Mouse (Mus musculus): ENCODE measurements around the gene Plppr5. TPM values are rescaled to one million over a fixed set of nuclear protein-coding genes. Genes with fewer than 3 reads are reported as not detected.

The Plppr5 gene
- total RNA-seq, 2 experiments from 2014 or later: 1.0 TPM

DNA sequence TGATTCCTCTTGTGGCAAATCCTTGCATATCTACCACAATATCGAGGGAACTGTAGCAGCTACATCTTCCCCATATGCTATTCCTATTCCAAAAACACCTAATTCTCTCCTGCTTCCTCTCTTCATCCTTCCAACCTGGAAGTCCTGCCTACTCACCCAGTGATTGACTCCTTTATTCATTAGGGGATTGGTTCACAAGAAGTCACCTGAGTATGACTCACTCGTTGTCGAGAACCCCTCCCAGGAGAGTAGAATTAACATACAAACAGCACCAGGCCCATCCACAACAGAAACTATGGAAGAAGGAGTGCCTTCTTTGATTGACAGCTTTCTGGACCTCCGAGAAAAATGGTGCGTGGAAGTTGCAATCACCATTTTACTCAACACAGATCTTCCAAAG, 121.7 kb downstream of the Plppr5 start:
- no peak for DNase-seq

DNA sequence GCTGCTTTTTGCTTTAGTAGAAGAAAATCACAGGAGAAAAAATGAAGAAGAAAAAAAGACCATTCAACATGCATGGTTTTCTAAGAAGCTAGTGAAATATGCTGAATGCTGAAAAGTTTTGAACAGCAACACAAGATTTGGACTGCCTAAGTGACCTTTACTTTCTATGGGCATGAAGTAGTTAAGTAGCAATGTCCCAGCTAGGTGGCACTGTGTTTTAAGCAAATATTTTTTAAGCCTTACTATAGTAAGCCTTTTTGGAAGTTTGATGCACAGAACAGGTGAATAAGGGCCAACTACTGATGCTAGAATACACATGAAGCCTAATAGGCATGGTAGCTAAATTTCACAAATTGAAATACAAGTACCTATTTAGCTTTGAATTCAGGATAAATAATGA, 134.2 kb downstream of the Plppr5 start:
- no peak for DNase-seq

DNA sequence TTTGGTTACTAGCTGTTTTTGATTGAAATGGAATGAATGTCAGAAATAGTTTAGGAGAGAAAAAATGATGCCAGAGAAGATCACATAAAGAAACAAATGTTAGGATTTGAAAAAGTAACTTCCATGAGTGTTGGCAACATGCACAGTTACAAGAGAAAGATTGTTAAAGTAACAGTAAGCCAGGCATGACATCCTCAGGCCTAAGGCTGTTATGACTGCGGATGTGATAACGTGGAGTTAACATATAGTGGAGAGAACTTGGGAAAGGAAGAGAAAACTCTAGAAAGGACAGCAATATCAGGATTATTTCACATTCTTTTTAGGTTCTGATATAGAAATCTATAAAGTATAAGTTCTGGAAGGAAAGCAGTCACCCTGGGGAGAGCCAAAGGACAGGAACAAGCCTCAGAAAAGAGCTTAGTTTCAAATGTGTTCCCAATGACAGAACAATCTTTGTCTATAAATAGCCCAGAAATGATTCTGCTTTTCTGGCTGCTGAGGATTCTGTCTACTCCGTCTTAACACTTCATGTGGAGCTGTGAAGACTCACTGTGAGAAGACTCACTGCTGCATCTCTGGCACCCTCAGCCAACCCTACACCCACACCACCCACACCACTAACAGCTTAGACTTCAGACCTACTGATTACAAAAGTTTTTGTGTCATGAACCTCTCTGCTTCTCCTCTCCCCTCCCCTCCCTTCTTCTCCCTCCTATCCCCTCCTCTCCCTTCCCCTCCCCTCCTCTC, 142.1 kb downstream of the Plppr5 start:
- DNase-seq: no peak

DNA sequence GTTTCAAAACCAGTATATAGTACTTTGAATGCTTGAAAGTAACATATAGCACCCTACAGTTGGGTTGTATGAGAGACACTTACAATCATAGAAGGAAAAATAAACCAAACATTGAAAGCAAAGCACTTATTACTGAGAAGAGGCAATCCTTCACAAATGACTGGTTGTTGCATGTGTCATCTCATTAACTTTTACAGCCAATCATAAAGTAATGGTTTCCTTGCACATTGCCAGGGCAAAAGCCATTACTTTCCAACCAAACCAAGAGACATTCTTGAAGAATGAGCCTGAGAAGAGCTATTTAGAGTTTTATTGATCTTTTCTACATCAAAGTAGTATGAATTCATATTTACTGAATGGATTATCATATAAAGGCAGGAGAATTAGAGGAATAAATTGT, 148.8 kb downstream of the Plppr5 start:
- no peak for DNase-seq

DNA sequence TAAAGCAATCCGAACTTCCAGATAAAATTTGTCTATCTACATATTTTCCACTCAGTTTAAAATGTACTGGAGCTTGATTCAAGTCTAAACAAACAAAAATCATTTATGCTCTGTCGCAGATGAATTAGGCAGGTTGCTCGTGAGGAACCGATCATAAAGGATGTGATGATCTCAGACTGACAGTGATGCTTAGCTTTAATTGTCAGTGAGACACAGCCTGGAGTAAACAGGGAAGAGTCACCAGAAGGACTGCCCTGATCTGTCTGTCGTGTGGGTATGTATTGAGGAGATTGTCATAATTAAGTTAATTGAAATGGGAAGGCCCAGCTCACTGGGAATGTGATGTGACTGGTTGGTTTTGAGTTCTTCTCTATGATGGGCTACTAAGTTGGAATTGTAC, 149.9 kb downstream of the Plppr5 start:
- DNase-seq: no peak

DNA sequence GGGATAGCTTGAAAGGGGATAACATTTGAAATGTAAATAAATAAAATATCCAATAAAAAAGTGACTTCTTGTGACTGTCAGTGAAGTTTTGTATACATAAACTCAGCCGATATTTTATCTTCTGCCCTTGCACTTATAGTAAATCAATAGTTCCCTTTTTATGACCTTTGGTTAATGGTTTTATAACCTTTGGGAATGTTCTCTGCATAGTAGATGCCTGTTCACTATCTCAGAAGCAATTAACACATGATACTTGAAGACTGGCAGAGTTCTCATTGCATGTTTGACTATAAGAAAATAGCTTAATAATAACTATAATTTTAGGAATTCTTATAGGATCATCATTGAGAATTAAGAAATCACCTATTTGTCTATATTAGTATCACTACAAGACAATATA, 150.9 kb downstream of the Plppr5 start:
- no peak for DNase-seq

DNA sequence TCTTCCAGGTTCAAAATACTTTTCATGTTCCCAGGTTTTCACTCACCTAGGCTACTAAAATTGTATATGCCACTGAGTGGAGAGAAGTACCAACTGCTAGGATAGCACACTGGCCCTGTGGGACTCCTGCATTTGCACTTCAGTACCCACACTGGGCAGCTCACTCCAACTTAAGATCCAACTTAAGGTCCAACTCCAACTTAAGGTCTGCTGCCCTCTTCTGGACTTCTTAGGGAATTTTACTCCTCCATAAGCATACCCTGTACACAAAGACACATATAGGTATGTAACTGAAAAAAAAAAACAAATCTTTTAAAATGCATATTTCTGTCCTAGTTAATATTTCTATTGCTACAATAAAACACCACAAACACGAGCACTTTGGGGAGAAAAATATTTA, 153.5 kb downstream of the Plppr5 start:
- no peak for DNase-seq

DNA sequence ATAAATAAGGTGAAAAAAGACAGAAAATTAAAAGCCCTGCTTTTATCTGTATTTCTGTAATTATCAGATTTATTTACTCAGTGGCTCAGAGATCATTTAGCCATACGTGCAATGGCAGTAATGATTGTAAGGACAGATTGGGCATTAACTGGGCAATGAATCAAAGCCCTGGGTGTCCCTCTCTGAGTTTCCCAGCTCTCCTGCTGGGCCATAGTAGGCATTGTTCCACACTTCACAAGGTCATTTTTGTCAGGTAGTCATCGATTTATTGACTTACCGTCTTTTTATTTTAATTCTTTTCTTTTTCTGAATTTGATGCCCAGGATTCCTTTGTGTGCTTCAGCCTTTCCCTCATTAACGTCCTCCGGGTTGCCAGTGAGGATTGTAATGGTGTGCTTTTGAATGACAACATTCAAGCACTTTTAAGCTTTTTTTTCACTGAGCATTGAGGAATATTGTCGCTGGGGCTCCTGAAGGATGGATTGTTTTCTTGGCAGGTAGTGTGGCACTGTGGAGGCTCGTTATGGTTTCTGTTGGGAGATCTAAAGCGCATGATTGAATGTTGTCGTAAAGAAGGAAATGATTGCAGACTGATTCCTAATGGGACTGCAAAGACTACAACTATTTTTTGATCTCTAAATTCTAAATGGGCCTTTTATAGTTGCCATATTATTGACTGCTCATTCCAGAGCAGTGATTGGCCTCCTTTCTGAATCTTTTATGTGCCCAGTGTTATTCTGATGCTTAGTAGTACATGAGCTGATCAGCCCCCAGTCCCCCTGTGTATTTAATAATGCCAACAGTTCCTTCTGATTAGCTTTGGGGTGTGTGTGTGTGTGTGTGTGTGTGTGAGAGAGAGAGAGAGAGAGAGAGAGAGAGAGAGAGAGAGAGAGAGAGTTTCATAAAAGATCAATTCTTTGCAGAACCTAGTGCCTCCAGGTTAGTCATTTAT, 154.8 kb downstream of the Plppr5 start:
- no peak for DNase-seq

DNA sequence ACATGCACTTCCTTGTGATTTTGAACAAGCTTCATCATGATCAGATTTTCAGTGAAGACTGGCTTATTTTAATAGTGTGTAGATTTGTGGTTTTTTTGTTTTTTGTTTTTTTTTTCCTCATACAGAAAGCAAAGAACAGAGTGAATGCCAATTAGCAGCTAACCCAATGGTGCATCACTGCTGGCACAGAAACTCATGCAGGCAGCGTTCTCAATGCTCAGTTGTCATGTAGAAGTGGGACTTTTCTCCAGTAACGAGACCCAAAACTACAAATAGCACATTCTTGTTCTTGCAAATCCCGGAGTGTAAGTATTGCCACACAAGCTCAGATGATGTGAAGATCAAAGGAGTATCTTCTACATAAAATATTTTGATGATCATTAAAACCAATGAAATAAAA, 156.9 kb downstream of the Plppr5 start:
- DNase-seq: no peak

DNA sequence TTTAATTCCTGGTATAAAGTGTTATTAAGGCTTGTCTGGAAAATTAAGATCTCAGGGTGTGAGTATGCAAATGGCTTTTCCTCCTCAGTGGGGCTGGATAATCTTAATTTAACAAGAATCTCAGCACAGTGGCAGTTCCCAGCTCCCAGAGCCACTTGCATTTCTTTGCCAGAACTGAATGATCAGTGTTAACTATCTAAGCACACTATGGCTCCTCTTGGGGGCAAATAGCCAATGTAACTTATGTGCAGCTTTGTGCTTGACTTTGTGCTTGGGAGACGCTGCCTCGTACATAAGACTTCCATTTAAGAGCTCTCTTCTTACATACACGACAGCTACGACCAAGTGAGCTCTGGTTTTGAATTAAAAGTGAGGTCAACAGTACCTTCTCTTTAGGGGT, 158.0 kb downstream of the Plppr5 start:
- DNase-seq: no peak

Other genes starting within 250 kb of the Plppr5 start
- under 1 TPM; 0.52 TPM for gene Plppr4, start 214.0 kb upstream of the Plppr5 start, total RNA-seq (2021)